Mouse (Mus musculus) limb, embryonic 12.5 days (tissue): Measurements from ENCODE around the gene Prr14l. TPM values are rescaled to one million over a fixed set of nuclear protein-coding genes. Genes with fewer than 3 reads are reported as not detected.

Source experiments
- polyA plus RNA-seq: library from polyadenylated mRNA; unstranded; fragments of >200 nt; fragmentation: Nextera tagmentation; extraction: Ambion mirVana; gene quantifications from 2 replicates; pipeline ENCODE4 v1.2.1, GENCODE M21; 2016

Gene Prr14l
- polyA plus RNA-seq, 1 experiment from 2014 or later: 15.8 TPM

Other genes with a start within 250 kb of the Prr14l start
- gene Yes1, start 243.1 kb downstream of the Prr14l start, polyA plus RNA-seq: 44.4 and 47.7 TPM in 2 replicates
- 58.6 and 61.9 TPM in 2 replicates for gene Pisd, start 68.6 kb downstream of the Prr14l start, polyA plus RNA-seq
- not detected in 2 replicates for gene Gm20671, start 27.1 kb downstream of the Prr14l start, polyA plus RNA-seq
- 34.4 and 36.3 TPM in 2 replicates for gene Depdc5, start 9.4 kb upstream of the Prr14l start, polyA plus RNA-seq
- gene Ywhah, start 164.6 kb upstream of the Prr14l start, polyA plus RNA-seq: 346 and 349 TPM in 2 replicates
- gene Slc5a1, start 250.0 kb upstream of the Prr14l start, polyA plus RNA-seq: not detected in 2 replicates